Mouse (Mus musculus) MEL (cell line): Measurements from ENCODE around the gene Ncapd2.

Experiments used
- CHD1 ChIP-seq: IDR thresholded peaks from 2 replicates; pipeline ENCODE4 v1.6.1; 2012; ENCODE audit warnings: low read depth, mild to moderate bottlenecking, inconsistent platforms, low read length, improper control_type of control experiment
- CTCF ChIP-seq, 3 experiments: IDR thresholded peaks in 2 of 3; conservative IDR thresholded peaks in 1 of 3; 2 replicates each; pipeline ENCODE4 v1.5.1; 2011 to 2012; ENCODE audit warnings: low read length in 3 of 3, low read depth in 2 of 3, mild to moderate bottlenecking in 2 of 3, improper control_type of control experiment in 1 of 3, inconsistent platforms in 1 of 3, mixed read lengths in 1 of 3, moderate library complexity in 1 of 3; ENCODE audit not compliant: control insufficient read depth in 1 of 3, insufficient read depth in 1 of 3, poor library complexity in 1 of 3, severe bottlenecking in 1 of 3
- MAX ChIP-seq: IDR thresholded peaks from 2 replicates; pipeline ENCODE4 v1.6.1; 2011; ENCODE audit warnings: low read length, improper control_type of control experiment
- MAZ ChIP-seq: IDR thresholded peaks from 2 replicates; pipeline ENCODE4 v1.6.1; 2012; ENCODE audit warnings: low read depth, mild to moderate bottlenecking, inconsistent platforms, low read length, improper control_type of control experiment
- NRF1 ChIP-seq: IDR thresholded peaks from 2 replicates; pipeline ENCODE4 v1.6.1; 2014; ENCODE audit warnings: low read depth, mild to moderate bottlenecking, inconsistent platforms, low read length, improper control_type of control experiment, moderate library complexity; ENCODE audit not compliant: poor library complexity, insufficient read depth, severe bottlenecking
- POLR2A ChIP-seq, 2 experiments: IDR thresholded peaks; 2 replicates each; pipeline ENCODE4 v1.6.1; 2011 to 2012; ENCODE audit warnings: low read length in 2 of 2, mild to moderate bottlenecking in 2 of 2, control low read depth in 1 of 2, improper control_type of control experiment in 1 of 2, low read depth in 1 of 2, moderate library complexity in 1 of 2; ENCODE audit not compliant: control insufficient read depth in 1 of 2, insufficient read depth in 1 of 2, poor library complexity in 1 of 2
- TCF12 ChIP-seq: IDR thresholded peaks from 2 replicates; pipeline ENCODE4 v1.6.1; 2014; ENCODE audit warnings: low read depth, mild to moderate bottlenecking, inconsistent platforms, low read length, improper control_type of control experiment, moderate library complexity
- ZNF384 ChIP-seq: IDR thresholded peaks from 2 replicates; pipeline ENCODE4 v1.6.1; 2012; ENCODE audit warnings: low read depth, mild to moderate bottlenecking, inconsistent platforms, low read length, improper control_type of control experiment

DNA sequence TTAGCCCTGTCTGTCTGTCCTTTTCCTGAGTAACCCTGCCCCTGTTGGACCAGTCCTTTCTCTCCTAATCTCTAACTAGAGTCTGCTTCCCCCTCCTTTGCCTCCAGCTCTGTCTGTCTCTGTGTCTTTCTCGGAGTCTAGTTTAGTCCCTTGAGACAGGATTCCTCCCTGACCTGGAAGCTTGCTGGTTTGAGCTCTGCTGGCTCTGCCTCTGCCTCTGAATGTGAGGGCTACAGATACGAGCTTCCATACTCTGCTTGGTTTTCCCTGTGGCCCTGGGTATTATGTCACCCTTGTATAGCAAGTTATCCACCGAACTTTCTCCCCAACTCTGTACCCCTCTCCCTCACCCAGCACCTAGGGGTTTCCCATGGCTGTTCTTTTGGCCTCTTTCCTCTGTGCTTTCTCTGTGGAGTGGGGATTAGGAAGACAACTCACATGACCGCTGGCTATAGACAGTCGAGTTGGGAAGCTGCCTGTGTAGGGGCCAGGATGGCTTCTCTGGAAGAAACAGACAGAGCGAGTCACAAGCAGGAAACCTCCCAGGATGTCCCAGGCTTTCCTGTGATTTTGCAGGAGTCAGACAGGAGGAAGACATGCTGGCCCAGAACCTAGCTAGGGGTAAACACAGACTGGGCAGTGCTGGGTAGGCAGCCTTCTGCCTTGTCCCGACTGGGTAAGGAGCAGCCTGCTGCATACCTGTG is 42.5 kb upstream of the Ncapd2 start:
- TF ChIP-seq MAX (no peak), POLR2A (IDR thresholded peaks at IDR 0.05; ENCODE audit: control insufficient read depth in 1 of 2, insufficient read depth in 1 of 2, low read depth in 1 of 2, low read length in 2 of 2, poor library complexity in 1 of 2) (no peak), CTCF (IDR thresholded peaks at IDR 0.05 in 2 of 3, conservative IDR thresholded peaks at IDR 0.05 in 1 of 3; ENCODE audit: control insufficient read depth in 1 of 3, insufficient read depth in 1 of 3, low read depth in 2 of 3, low read length in 3 of 3, poor library complexity in 1 of 3, severe bottlenecking in 1 of 3) (no peak), NRF1 (no peak), CHD1 (no peak), ZNF384 (no peak), TCF12 (no peak), MAZ (no peak)
